Mouse (Mus musculus): Measurements from ENCODE around the gene Gm10563. TPM values are rescaled to one million over a fixed set of nuclear protein-coding genes. Genes with fewer than 3 reads are reported as not detected.
A peak's percentile ranks its signal among the peaks of the same experiment; 100 is the strongest.

The Gm10563 gene
- polyA plus RNA-seq, 1 experiment from 2014 or later = not detected

DNA sequence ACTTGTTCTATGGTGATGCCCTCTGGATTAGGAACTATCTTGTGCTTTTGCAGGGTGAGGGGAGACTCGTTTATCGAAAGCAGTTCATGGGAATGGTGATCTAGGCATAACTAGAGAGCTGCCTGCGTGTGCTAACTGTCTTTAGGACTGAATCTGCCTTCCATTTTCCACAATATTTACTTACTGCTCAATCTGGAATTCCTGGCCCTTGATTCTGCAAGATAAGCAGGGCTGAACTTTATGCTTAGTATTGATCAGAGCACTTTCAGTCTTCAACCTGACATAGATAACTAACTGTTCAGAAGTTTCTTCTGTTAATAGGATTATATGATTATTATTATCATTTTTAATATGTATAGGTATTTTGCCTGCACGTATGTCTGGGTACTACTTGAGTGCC lies 40.1 kb downstream of the Gm10563 start:
- peaks cover 3% of the 10 kb centered on the region for H3K4me1 ChIP-seq (ENCODE audit: control insufficient read depth, insufficient read depth, low read length)
- WGBS = 95% methylated on average over 4 of the region's 4 CpGs
- H3K4me3 ChIP-seq (ENCODE audit: low read depth, low read length) = no peak overlapping the region
- no peak for ATAC-seq
- H3K9me3 ChIP-seq (replicated peaks; ENCODE audit: control insufficient read depth, low read length) = no peaks in the 10 kb centered on the region
- H3K9ac ChIP-seq (ENCODE audit: low read length) = no peak overlapping the region
- no peak overlapping the region for H3K4me2 ChIP-seq (ENCODE audit: low read length)
- peaks cover 32% of the 10 kb centered on the region for H3K36me3 ChIP-seq (ENCODE audit: control insufficient read depth, insufficient read depth, low read length)
- H3K27me3 ChIP-seq (replicated peaks; ENCODE audit: control insufficient read depth, insufficient read depth, low read length) = no peaks in the 10 kb centered on the region
- no peak overlapping the region for H3K27ac ChIP-seq (ENCODE audit: low read depth, low read length)
- DNase-seq (ENCODE audit: low spot score) = no peak

DNA sequence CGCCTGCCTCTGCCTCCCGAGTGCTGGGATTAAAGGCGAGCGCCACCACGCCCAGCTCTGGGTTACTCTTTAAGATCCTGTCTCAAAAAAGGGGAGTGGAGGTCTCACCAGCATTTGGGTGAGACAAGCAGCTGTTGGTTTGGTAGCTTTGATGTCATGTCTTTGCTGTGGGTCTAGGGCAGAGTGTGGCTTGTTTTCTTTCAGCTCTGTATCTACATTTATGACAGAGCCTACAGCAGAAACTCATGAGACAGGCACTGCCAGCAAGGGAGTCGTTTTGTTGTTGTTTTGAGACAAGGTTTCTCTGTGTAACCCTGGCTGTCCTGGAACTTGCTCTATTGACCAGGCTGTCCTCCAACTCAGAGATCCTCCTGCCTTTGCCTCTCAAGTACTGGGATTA lies 41.4 kb downstream of the Gm10563 start:
- 92% methylated on average over 6 of the region's 6 CpGs for WGBS
- no peak for DNase-seq (ENCODE audit: low spot score)

DNA sequence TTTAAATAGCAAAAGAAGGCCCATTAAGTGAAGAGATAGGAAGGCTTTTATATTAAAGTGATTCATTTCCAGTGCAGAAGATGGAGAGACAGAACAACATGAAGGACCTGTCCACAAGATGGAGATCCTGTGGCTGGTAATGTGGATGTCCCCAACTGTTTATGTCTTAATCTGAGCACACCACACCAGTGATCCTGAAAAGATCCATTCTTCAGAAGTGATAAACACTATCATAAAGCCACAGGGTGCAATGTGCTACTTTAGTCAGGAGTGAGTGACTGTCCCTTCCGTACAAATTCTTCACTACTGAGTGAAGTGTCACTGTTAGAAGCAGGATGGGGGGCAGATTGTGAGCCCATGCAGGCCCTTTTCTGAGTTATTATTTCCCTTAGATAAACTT lies 42.5 kb downstream of the Gm10563 start:
- Histone ChIP-seq H3K27me3 (replicated peaks; ENCODE audit: control insufficient read depth, insufficient read depth, low read length) (no peaks in the 10 kb centered on the region), H3K4me2 (ENCODE audit: low read length) (peak overlapping the region; percentile 89), H3K4me3 (ENCODE audit: low read depth, low read length) (peak overlapping the region; percentile 97), H3K36me3 (ENCODE audit: control insufficient read depth, insufficient read depth, low read length) (peaks cover 27% of the 10 kb centered on the region), H3K9me3 (replicated peaks; ENCODE audit: control insufficient read depth, low read length) (no peaks in the 10 kb centered on the region), H3K9ac (ENCODE audit: low read length) (peak overlapping the region; percentile 96), H3K27ac (ENCODE audit: low read depth, low read length) (no peak overlapping the region), H3K4me1 (ENCODE audit: control insufficient read depth, insufficient read depth, low read length) (peaks cover 3% of the 10 kb centered on the region)
- DNase-seq (ENCODE audit: low spot score) (no peak), ATAC-seq (no peak)
- 100% methylated on average over 1 of the region's 1 CpGs for WGBS

More for the DNA sequence above, 41.4 kb downstream of the Gm10563 start:
- no peak overlapping the region for H3K27ac ChIP-seq (ENCODE audit: low read depth, low read length)
- no peak overlapping the region for H3K4me3 ChIP-seq (ENCODE audit: low read depth, low read length)
- H3K27me3 ChIP-seq (replicated peaks; ENCODE audit: control insufficient read depth, insufficient read depth, low read length) = no peaks in the 10 kb centered on the region
- no peaks in the 10 kb centered on the region for H3K9me3 ChIP-seq (replicated peaks; ENCODE audit: control insufficient read depth, low read length)
- no peak overlapping the region for H3K4me2 ChIP-seq (ENCODE audit: low read length)
- no peak for ATAC-seq
- peaks cover 3% of the 10 kb centered on the region for H3K4me1 ChIP-seq (ENCODE audit: control insufficient read depth, insufficient read depth, low read length)
- peaks cover 27% of the 10 kb centered on the region for H3K36me3 ChIP-seq (ENCODE audit: control insufficient read depth, insufficient read depth, low read length)
- no peak overlapping the region for H3K9ac ChIP-seq (ENCODE audit: low read length)

DNA sequence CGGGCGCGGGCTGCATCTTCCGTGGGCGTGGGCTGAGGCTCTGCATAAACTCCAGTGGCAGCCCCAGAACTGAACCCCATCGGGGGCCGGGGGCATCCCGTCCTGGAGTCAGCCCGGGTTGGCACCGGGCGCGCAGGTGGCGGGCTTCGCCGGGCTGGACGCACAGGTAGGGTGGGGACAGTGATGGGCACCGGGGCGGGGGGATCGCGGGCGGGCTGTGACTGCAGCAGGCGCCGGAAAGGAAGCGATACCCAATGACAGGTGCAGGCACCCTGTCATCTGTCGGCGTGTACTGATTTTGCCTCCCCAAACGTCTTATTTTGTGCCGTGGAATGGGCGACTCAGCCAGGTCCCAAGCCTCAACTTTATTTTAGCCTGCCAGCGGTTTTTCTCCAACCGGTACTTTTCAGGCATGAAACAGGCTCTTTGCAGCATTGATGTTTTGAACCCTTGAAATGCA lies 43.2 kb downstream of the Gm10563 start:
- H3K27ac ChIP-seq (ENCODE audit: low read depth, low read length) = peak overlapping the region; percentile 99
- DNase-seq (ENCODE audit: low spot score) (peak; percentile 16), ATAC-seq (peak; percentile 49; the same call in 1 of the 2 replicates)
- H3K9ac ChIP-seq (ENCODE audit: low read length) = peak overlapping the region; percentile 96
- H3K4me1 ChIP-seq (ENCODE audit: control insufficient read depth, insufficient read depth, low read length) = peaks cover 3% of the 10 kb centered on the region
- 2% methylated on average over 31 of the region's 31 CpGs for whole genome bisulfite sequencing
- peaks cover 27% of the 10 kb centered on the region for H3K36me3 ChIP-seq (ENCODE audit: control insufficient read depth, insufficient read depth, low read length)
- no peaks in the 10 kb centered on the region for H3K9me3 ChIP-seq (replicated peaks; ENCODE audit: control insufficient read depth, low read length)
- peak overlapping the region; percentile 89 for H3K4me2 ChIP-seq (ENCODE audit: low read length)
- H3K27me3 ChIP-seq (replicated peaks; ENCODE audit: control insufficient read depth, insufficient read depth, low read length) = no peaks in the 10 kb centered on the region
- peak overlapping the region; percentile 97 for H3K4me3 ChIP-seq (ENCODE audit: low read depth, low read length)

DNA sequence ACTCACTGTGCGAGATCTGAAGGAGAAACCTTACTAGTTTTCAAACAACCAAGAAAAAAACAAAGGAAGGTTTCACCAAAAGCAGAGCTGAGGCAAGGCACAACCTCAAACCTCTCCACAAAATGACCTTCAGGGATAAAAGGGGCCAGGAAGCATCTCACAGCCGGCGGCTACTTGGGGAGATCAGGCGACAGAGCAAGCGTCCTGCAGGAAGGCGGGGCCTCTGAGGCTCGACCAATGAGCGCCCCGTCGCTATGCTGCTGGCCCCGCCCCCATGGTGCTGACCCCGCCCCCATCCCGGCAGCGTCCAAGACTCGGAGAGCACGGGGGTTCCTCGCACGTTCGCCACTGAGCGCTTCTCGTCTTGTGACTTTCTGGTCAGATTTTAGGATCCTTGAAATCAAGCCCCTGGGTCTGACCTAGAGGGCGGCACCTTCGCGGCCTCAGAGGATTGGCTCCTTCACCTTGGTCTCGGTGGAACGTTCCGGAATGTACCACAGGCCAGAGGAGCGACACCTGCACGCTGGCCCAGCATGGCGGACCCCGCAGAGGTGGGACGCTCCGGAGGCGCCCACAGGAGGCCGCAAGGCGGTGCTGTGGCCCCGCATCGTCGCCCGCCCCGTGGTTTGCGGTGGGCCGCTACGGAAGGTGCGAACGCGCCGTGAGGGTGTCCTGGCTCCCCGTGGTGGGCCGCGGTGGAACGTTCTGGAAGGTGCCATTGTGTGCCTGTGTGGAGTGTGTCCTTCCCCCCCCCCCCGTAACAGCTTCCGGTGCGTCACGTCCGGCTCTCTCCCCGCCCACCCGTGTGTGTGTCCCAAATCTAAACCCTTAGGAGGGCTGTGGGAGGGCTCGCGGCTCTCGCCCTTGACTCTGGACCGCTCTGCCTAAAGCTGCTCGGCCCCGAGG lies 43.9 kb downstream of the Gm10563 start, which contains the start of gene Slc35e2:
Slc35e2 (plus strand) TSS at position 326 of the 906 bp plus-strand sequence.
- Histone ChIP-seq H3K36me3 (ENCODE audit: control insufficient read depth, insufficient read depth, low read length) (peaks cover 26% of the 10 kb centered on the region), H3K27me3 (replicated peaks; ENCODE audit: control insufficient read depth, insufficient read depth, low read length) (no peaks in the 10 kb centered on the region), H3K4me1 (ENCODE audit: control insufficient read depth, insufficient read depth, low read length) (peaks cover 3% of the 10 kb centered on the region), H3K27ac (ENCODE audit: low read depth, low read length) (peak within 1 kb of the TSS; percentile 99), H3K9ac (ENCODE audit: low read length) (peak within 1 kb of the TSS; percentile 96), H3K4me3 (ENCODE audit: low read depth, low read length) (peak within 1 kb of the TSS; percentile 97), H3K4me2 (ENCODE audit: low read length) (peak within 1 kb of the TSS; percentile 89), H3K9me3 (replicated peaks; ENCODE audit: control insufficient read depth, low read length) (no peaks in the 10 kb centered on the region)
- DNase-seq (ENCODE audit: low spot score) (peak; percentile 95), ATAC-seq (peak; percentile 96)
- under 1% methylated on average over 60 of the region's 65 CpGs for WGBS

DNA sequence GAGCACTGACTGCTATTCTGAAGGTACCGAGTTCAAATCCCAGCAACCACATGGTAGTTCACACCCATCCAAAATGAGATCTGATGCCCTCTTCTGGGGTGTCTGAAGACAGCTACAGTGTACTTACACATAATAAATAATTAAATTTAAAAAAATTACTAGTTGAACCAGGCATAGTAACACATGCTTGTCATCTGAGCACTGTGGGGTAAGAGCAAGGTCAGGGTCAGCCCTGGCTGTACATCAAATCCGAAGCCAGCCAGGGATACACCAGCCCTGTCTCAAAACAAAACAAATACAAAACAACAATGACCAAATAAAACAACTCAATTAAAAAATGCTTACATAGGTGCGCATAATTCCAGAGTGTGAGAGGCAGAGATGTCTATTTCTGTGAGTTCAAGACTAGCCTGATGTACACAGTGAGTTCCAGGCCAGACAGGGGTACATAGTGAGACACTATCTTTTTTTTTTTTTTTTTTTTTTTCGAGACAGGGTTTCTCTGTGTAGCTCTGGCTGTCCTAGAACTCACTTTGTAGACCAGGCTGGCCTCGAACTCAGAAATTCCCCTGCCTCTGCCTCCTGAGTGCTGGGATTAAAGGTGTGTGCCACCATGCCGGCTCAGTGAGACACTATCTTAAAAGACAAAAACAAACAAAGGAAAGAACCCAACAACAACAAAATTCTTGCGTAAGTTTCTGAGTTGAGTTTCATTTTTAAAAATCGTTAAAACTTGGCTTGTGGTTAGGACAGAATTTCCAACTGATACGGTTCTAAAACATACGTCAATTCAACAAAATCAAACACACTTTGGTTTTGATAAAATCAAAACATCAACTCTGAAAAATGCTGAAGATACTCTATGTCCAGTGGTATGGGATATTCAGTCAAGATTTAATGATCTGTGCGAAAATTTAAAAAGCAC lies 45.0 kb downstream of the Gm10563 start:
- WGBS = 90% methylated on average over 11 of the region's 11 CpGs
- Histone ChIP-seq H3K4me1 (ENCODE audit: control insufficient read depth, insufficient read depth, low read length) (peaks cover 3% of the 10 kb centered on the region), H3K27ac (ENCODE audit: low read depth, low read length) (peak overlapping the region; percentile 99), H3K4me3 (ENCODE audit: low read depth, low read length) (peak overlapping the region; percentile 97), H3K9me3 (replicated peaks; ENCODE audit: control insufficient read depth, low read length) (no peaks in the 10 kb centered on the region), H3K4me2 (ENCODE audit: low read length) (peak overlapping the region; percentile 89), H3K27me3 (replicated peaks; ENCODE audit: control insufficient read depth, insufficient read depth, low read length) (no peaks in the 10 kb centered on the region), H3K9ac (ENCODE audit: low read length) (peak overlapping the region; percentile 96), H3K36me3 (ENCODE audit: control insufficient read depth, insufficient read depth, low read length) (peaks cover 15% of the 10 kb centered on the region)
- DNase-seq (ENCODE audit: low spot score) = no peak
- no peak for ATAC-seq

DNA sequence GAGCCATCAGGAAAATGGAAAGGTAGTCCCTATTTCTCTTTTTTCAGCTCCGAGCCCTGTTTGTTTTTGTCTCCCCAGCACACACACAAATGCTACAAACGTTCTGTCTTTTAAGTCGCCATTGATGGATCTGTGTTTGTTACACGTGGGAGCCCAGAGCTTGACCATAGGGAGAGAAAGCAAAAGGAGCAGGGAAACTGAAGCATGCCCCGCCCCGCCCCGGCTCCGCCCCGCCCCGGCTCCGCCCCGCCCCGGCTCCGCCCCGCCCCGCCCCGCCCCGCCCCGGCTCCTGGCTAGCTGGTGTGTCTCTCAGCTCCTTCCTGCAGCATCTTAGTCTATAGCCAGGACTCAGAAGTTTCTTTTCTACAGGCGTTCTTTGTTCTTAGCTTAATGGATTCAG lies 46.7 kb downstream of the Gm10563 start:
- DNase-seq (ENCODE audit: low spot score) = no peak
- H3K4me2 ChIP-seq (ENCODE audit: low read length) = no peak overlapping the region
- no peaks in the 10 kb centered on the region for H3K9me3 ChIP-seq (replicated peaks; ENCODE audit: control insufficient read depth, low read length)
- no peak overlapping the region for H3K27ac ChIP-seq (ENCODE audit: low read depth, low read length)
- no peak overlapping the region for H3K4me3 ChIP-seq (ENCODE audit: low read depth, low read length)
- 20% methylated on average over 13 of the region's 20 CpGs for WGBS
- H3K36me3 ChIP-seq (ENCODE audit: control insufficient read depth, insufficient read depth, low read length) = peaks cover 5% of the 10 kb centered on the region; the same call in 1 of the 2 replicates
- H3K4me1 ChIP-seq (ENCODE audit: control insufficient read depth, insufficient read depth, low read length) = peaks cover 3% of the 10 kb centered on the region
- no peaks in the 10 kb centered on the region for H3K27me3 ChIP-seq (replicated peaks; ENCODE audit: control insufficient read depth, insufficient read depth, low read length)
- no peak overlapping the region for H3K9ac ChIP-seq (ENCODE audit: low read length)
- no peak for ATAC-seq

DNA sequence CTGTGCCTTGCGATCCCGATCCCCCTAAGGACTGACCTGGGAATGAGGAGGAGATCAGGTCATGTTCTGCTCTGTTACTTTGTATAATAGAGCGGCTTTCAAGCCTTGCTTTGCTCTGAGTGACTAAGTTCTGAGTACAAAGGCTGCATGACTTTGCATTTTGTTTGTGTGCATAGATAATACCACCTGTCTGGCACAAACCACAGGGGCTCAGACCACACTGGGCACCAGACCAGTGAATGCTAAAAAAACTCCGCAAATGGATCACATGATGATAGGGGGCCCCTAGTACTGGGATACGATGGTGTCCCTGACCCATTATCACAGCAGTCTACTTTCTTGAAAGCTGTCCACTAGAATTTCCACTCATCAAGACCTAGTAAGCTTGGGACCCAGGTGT lies 48.6 kb downstream of the Gm10563 start:
- DNase-seq (ENCODE audit: low spot score) (no peak), ATAC-seq (no peak)
- Histone ChIP-seq H3K27ac (ENCODE audit: low read depth, low read length) (no peak overlapping the region), H3K4me2 (ENCODE audit: low read length) (no peak overlapping the region), H3K9me3 (replicated peaks; ENCODE audit: control insufficient read depth, low read length) (no peaks in the 10 kb centered on the region), H3K36me3 (ENCODE audit: control insufficient read depth, insufficient read depth, low read length) (no peaks in the 10 kb centered on the region), H3K9ac (ENCODE audit: low read length) (no peak overlapping the region), H3K27me3 (replicated peaks; ENCODE audit: control insufficient read depth, insufficient read depth, low read length) (no peaks in the 10 kb centered on the region), H3K4me3 (ENCODE audit: low read depth, low read length) (no peak overlapping the region), H3K4me1 (ENCODE audit: control insufficient read depth, insufficient read depth, low read length) (no peaks in the 10 kb centered on the region)
- WGBS = 89% methylated on average over 5 of the region's 5 CpGs
